Mouse (Mus musculus): ENCODE data around the gene Metrn.

- TF ChIP-seq CTCF (conservative IDR thresholded peaks at IDR 0.05; ENCODE audit: low read length) (no peak), NANOG (IDR thresholded peaks at IDR 0.05; ENCODE audit: borderline replicate concordance, low read length) (no peak)
These were observed 27.6 kb upstream of the Metrn start for GRCm38 (mm10) chr17:25824362-25825142.

Data from E14TG2a.4 (cell line).